Mouse (Mus musculus) ES-Bruce4 (cell line): ENCODE data around the gene Gm9821.

Experiments
- CTCF ChIP-seq: IDR thresholded peaks from one replicate; pipeline ENCODE4 v1.8.1; 2011; ENCODE audit warnings: low read depth, low read length
- EP300 ChIP-seq: IDR thresholded peaks from 2 replicates; pipeline ENCODE4 v1.6.1; 2011; ENCODE audit warnings: low read depth, low read length; ENCODE audit not compliant: insufficient read depth
- POLR2A ChIP-seq: IDR thresholded peaks from one replicate; pipeline ENCODE4 v1.8.1; 2011; ENCODE audit warnings: low read length; ENCODE audit not compliant: insufficient read depth

DNA sequence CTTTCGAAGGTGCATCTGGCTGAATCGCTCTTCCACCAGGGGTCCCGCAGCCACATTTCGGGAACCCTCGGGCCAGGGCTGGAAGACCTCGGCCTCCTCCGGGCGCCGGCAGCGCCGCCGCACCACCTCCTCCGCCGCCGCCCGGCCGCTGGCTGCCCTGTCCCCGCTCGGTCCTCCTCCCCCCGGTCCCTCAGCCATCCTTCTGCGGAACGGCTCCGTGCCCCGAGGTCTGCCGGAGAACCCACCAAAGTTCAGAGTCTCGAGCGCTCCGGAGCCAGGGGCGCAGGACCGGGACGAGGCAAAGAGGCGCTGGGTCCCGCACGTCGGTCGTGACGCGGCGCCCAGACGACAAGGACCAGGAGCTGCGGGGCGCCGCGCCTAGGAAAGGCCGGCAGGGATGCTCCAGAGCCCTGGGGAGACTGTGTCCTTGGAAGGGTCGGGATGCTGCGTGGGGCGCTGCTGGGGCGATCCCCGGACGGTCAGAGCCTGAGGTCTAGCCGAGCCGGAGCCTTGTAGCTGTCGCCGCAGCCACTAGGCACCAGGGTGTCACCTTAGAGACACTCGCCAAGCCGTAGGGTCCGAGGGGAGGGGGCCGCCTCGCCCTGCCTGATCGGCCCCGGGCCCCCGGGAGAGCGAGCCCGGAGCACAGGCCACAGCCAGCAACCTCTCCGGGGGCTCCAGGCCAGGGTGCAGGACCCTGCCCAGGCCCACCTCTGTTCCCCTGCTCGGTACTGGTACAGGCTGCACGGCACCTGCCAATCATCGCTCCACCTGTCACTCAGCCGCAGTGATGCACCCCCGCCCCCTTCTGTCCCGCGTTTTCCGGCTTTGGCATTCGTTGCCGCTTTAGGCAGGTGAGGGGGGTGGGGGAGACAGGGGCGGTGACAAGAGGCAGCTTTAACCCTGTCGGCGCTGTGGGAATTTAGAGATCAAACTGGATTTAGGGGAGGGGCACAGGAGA is 30.4 kb downstream of the Gm9821 start, which contains the start of gene Dgkz:
- TF ChIP-seq POLR2A (no peak), EP300 (no peak; the same call in 1 of the 2 replicates), CTCF (no peak)
